ENCODE assay signal across 9 mouse cellular contexts in genomic region chr7:98193515-98194025, GRCm38 (mm10). TPM values are rescaled to one million over a fixed set of nuclear protein-coding genes. Genes with fewer than 3 reads are reported as not detected.
A peak's percentile ranks its signal among the peaks of the same experiment; 100 is the strongest.
DNase-seq lines count a peak whose midpoint lies in the region; ATAC-seq and TF ChIP-seq lines count a peak whose summit lies in the region.
"Had no signal": no experiment of that assay in that cellular context is flagged by ENCODE, and none has a peak within 500 bp of the region (broad histone marks: within the 10 kb centered on the region; RNA-seq: fewer than 3 reads in every experiment).

No protein-coding gene starts in this region.

- no peak for TF ChIP-seq EP300 in heart, postnatal 0 days (IDR thresholded peaks at IDR 0.05; ENCODE audit: low read depth)

- no peak overlapping the region for H3K27ac ChIP-seq in heart, postnatal 0 days (ENCODE audit: low read depth)
- H3K27ac ChIP-seq in limb, embryonic 14.5 days (replicated peaks; ENCODE audit: low read depth, low read length), result no peak overlapping the region
- no peak overlapping the region for H3K27ac ChIP-seq in midbrain, embryonic 16.5 days (ENCODE audit: low read length)

- peak overlapping the region; percentile 43 for H3K4me3 ChIP-seq in heart, postnatal 0 days (ENCODE audit: low read depth, low read length)
- H3K4me3 ChIP-seq in limb, embryonic 14.5 days (replicated peaks; ENCODE audit: low read length), result peak overlapping the region; percentile 35
- H3K4me3 ChIP-seq in midbrain, embryonic 16.5 days (ENCODE audit: low read depth, low read length), result peak overlapping the region; percentile 50

- H3K9ac ChIP-seq in heart, postnatal 0 days (replicated peaks; ENCODE audit: low read depth, low read length), result no peak overlapping the region
- no peak overlapping the region for H3K9ac ChIP-seq in limb, embryonic 14.5 days (ENCODE audit: low read depth, low read length, severe bottlenecking)
- peak overlapping the region; percentile 59 for H3K9ac ChIP-seq in midbrain, embryonic 16.5 days (ENCODE audit: low read depth, low read length)

- H3K27me3 ChIP-seq in heart, postnatal 0 days (ENCODE audit: control insufficient read depth, insufficient read depth, low read length), result peaks cover 46% of the 10 kb centered on the region
- H3K27me3 ChIP-seq in limb, embryonic 14.5 days (ENCODE audit: control insufficient read depth, insufficient read depth, low read length), result peaks cover 50% of the 10 kb centered on the region
- peaks cover 44% of the 10 kb centered on the region for H3K27me3 ChIP-seq in midbrain, embryonic 16.5 days (ENCODE audit: control insufficient read depth, insufficient read depth, low read depth, low read length)
- H3K27me3 ChIP-seq: CH12.LX had no signal

- TF ChIP-seq CTCF in heart, postnatal 0 days (IDR thresholded peaks at IDR 0.05; ENCODE audit: low read depth), result 0 out of 2 replicates have a peak, but pooled peaks have one; percentile 19

- peak; percentile 65 for ATAC-seq in frontal cortex, adult (ENCODE audit: low TSS enrichment)
- ATAC-seq in CD4-positive, CD25-positive, alpha-beta regulatory T cell, adult 4 months, result peak; percentile 52
- ATAC-seq in heart, postnatal 0 days (ENCODE audit: insufficient read depth, low read depth), result peak; percentile 44; the same call in 1 of the 2 replicates
- no peak; the same call in 1 of the 2 replicates for ATAC-seq in limb, embryonic 14.5 days (ENCODE audit: low FRiP score, low read depth)
- ATAC-seq in midbrain, embryonic 16.5 days, result peak; percentile 86

- 6% methylated on average over 36 of the region's 36 CpGs for WGBS in heart, postnatal 0 days
- 7% methylated on average over 35 of the region's 36 CpGs for WGBS in limb, embryonic 14.5 days
- 2% methylated on average over 36 of the region's 36 CpGs for WGBS in midbrain, embryonic 16.5 days

- no peaks in the 10 kb centered on the region for H3K36me3 ChIP-seq in heart, postnatal 0 days (replicated peaks; ENCODE audit: control insufficient read depth, insufficient read depth, low read length)
- no peaks in the 10 kb centered on the region for H3K36me3 ChIP-seq in limb, embryonic 14.5 days (ENCODE audit: control insufficient read depth, insufficient read depth, low read length)
- H3K36me3 ChIP-seq in midbrain, embryonic 16.5 days (ENCODE audit: control insufficient read depth, insufficient read depth, low read length), result no peaks in the 10 kb centered on the region

- H3K4me1 ChIP-seq in heart, postnatal 0 days (ENCODE audit: control insufficient read depth, insufficient read depth), result peaks cover 15% of the 10 kb centered on the region
- H3K4me1 ChIP-seq in limb, embryonic 14.5 days (ENCODE audit: control insufficient read depth, insufficient read depth, low read length), result peaks cover 8% of the 10 kb centered on the region; the same call in 1 of the 2 replicates
- peaks cover 7% of the 10 kb centered on the region; the same call in 1 of the 2 replicates for H3K4me1 ChIP-seq in midbrain, embryonic 16.5 days (ENCODE audit: control insufficient read depth, insufficient read depth, low read length)

- DNase-seq in frontal cortex, postnatal 14 days (ENCODE audit: low spot score in 2 of 2), result no peak
- DNase-seq in cerebellum, postnatal 36 days, result peak; percentile 45 to 46
- DNase-seq in heart, postnatal 0 days (ENCODE audit: low spot score), result no peak
- no peak for DNase-seq in limb, embryonic 14.5 days (ENCODE audit: low spot score)
- DNase-seq in adipocyte (ENCODE audit: low spot score), result no peak

- peak overlapping the region; percentile 67 for H3K4me2 ChIP-seq in heart, postnatal 0 days (ENCODE audit: low read depth, low read length)
- H3K4me2 ChIP-seq in limb, embryonic 14.5 days (replicated peaks; ENCODE audit: low read depth, low read length, severe bottlenecking), result peak overlapping the region; percentile 54
- H3K4me2 ChIP-seq in midbrain, embryonic 16.5 days (ENCODE audit: low read length), result peak overlapping the region; percentile 93

- no peaks in the 10 kb centered on the region for H3K9me3 ChIP-seq in heart, postnatal 0 days (replicated peaks; ENCODE audit: control insufficient read depth, low read length)
- H3K9me3 ChIP-seq in limb, embryonic 14.5 days (ENCODE audit: control insufficient read depth, low read length), result no peaks in the 10 kb centered on the region
- no peaks in the 10 kb centered on the region for H3K9me3 ChIP-seq in midbrain, embryonic 16.5 days (replicated peaks; ENCODE audit: control insufficient read depth, low read length, poor library complexity, severe bottlenecking)

- no peak for TF ChIP-seq POLR2A in limb, embryonic 14.5 days (IDR thresholded peaks at IDR 0.05; ENCODE audit: borderline replicate concordance, extremely low read depth, insufficient read depth, insufficient read length)

RNA-seq across cellular contexts. Expression of gene B3gnt6, which starts 5.7 kb away (rescaled TPM):
- not detected for polyA plus RNA-seq in CD4-positive, CD25-positive, alpha-beta regulatory T cell, adult 4 months (2017; shearing (Covaris generic))
- not detected in 2 replicates for total RNA-seq in heart, postnatal 0 days (2014; rRNA removed; ENCODE audit: low replicate concordance)
- not detected in 2 replicates for polyA plus RNA-seq in heart, postnatal 0 days (2015; fragmentation: Nextera tagmentation; extraction: Ambion mirVana)
- polyA plus RNA-seq in limb, embryonic 14.5 days (2012; rRNA removed), result 0.08 and 0.12 TPM in 2 replicates
- polyA plus RNA-seq in limb, embryonic 14.5 days (2014; fragmentation: Nextera tagmentation; extraction: Ambion mirVana), result 0.14 TPM in 1 of 2 replicates, not detected in the other
- polyA plus RNA-seq in midbrain, embryonic 16.5 days (2015; fragmentation: Nextera tagmentation; extraction: Ambion mirVana), result 0.45 and 0.57 TPM in 2 replicates
- total RNA-seq: CH12.LX had no signal

RNA-seq across cellular contexts. Expression of gene Capn5, which starts 15.5 kb away (rescaled TPM):
- polyA plus RNA-seq in CD4-positive, CD25-positive, alpha-beta regulatory T cell, adult 4 months (2017; shearing (Covaris generic)), result 1 to 10 TPM in 1 of 2 experiments, under 1 TPM in 1; 0.90 to 1.5 TPM
- 3.4 and 5.6 TPM in 2 replicates for total RNA-seq in heart, postnatal 0 days (2014; rRNA removed; ENCODE audit: low replicate concordance)
- 1.1 and 1.5 TPM in 2 replicates for polyA plus RNA-seq in heart, postnatal 0 days (2015; fragmentation: Nextera tagmentation; extraction: Ambion mirVana)
- 9.6 and 11.3 TPM in 2 replicates for polyA plus RNA-seq in limb, embryonic 14.5 days (2012; rRNA removed)
- polyA plus RNA-seq in limb, embryonic 14.5 days (2014; fragmentation: Nextera tagmentation; extraction: Ambion mirVana), result 5.6 and 6.5 TPM in 2 replicates
- 23.5 and 24.0 TPM in 2 replicates for polyA plus RNA-seq in midbrain, embryonic 16.5 days (2015; fragmentation: Nextera tagmentation; extraction: Ambion mirVana)

RNA-seq across cellular contexts. Expression of gene Omp, which starts 48.3 kb away (rescaled TPM):
- not detected for polyA plus RNA-seq in CD4-positive, CD25-positive, alpha-beta regulatory T cell, adult 4 months (2017; shearing (Covaris generic))
- total RNA-seq in heart, postnatal 0 days (2014; rRNA removed; ENCODE audit: low replicate concordance), result 0.39 TPM in 1 of 2 replicates, not detected in the other
- 0.05 TPM in 1 of 2 replicates, not detected in the other for polyA plus RNA-seq in heart, postnatal 0 days (2015; fragmentation: Nextera tagmentation; extraction: Ambion mirVana)
- 0.25 and 0.38 TPM in 2 replicates for polyA plus RNA-seq in limb, embryonic 14.5 days (2012; rRNA removed)
- 0.17 and 0.18 TPM in 2 replicates for polyA plus RNA-seq in limb, embryonic 14.5 days (2014; fragmentation: Nextera tagmentation; extraction: Ambion mirVana)
- 0.35 TPM in 2 replicates for polyA plus RNA-seq in midbrain, embryonic 16.5 days (2015; fragmentation: Nextera tagmentation; extraction: Ambion mirVana)

Comparison
In these comparisons a context has a peak if more than half of its experiments do, and no peak if none do; other contexts are left out.
1. DNase-seq: peak in cerebellum, postnatal 36 days (2 of 2); none in frontal cortex, postnatal 14 days (0 of 2), heart, postnatal 0 days (single experiment), limb, embryonic 14.5 days (single experiment) and adipocyte (single experiment).
2. Peak in every context shown above with its lines, with median percentiles within 50 percentile points of each other: H3K4me2 ChIP-seq and H3K4me3 ChIP-seq.